Mouse (Mus musculus) MEL (cell line): ENCODE data around the gene Arhgef3. TPM values are rescaled to one million over a fixed set of nuclear protein-coding genes. Genes with fewer than 3 reads are reported as not detected.

Experiments used
- DNase-seq: peaks from one replicate; pipeline ENCODE4 v3.0.0; 2011; ENCODE audit warnings: low read depth, low spot score
- H3K27ac ChIP-seq: 2 replicates; pipeline ENCODE4 v1.5.1; 2012; ENCODE audit warnings: low read depth, mild to moderate bottlenecking, control low read depth, low read length, moderate library complexity; ENCODE audit not compliant: control insufficient read depth
- H3K27me3 ChIP-seq, 2 experiments: fragments of 150-350 bp in 1 of 2; sonication (generic) in 1 of 2; 2 replicates each; pipeline ENCODE4 v1.6.1; 2012; ENCODE audit warnings: low read length in 2 of 2, mild to moderate bottlenecking in 2 of 2, improper control_type of control experiment in 1 of 2, moderate library complexity in 1 of 2; ENCODE audit not compliant: insufficient read depth in 2 of 2, control insufficient read depth in 1 of 2
- H3K36me3 ChIP-seq, 2 experiments: 2 replicates each; pipeline ENCODE4 v1.6.1; 2012 to 2014; ENCODE audit warnings: low read length in 2 of 2, improper control_type of control experiment in 1 of 2, inconsistent platforms in 1 of 2, mild to moderate bottlenecking in 1 of 2; ENCODE audit not compliant: insufficient read depth in 2 of 2, control insufficient read depth in 1 of 2
- H3K4me1 ChIP-seq, 2 experiments: fragments of 150-350 bp in 1 of 2; sonication (generic) in 1 of 2; 2 replicates each; pipeline ENCODE4 v1.6.1; 2012; ENCODE audit warnings: low read length in 2 of 2, improper control_type of control experiment in 1 of 2, mild to moderate bottlenecking in 1 of 2; ENCODE audit not compliant: insufficient read depth in 2 of 2, control insufficient read depth in 1 of 2
- H3K4me3 ChIP-seq, 2 experiments: fragments of 150-350 bp in 1 of 2; sonication (generic) in 1 of 2; 2 replicates each; pipeline ENCODE4 v1.5.1; 2012; ENCODE audit warnings: low read depth in 2 of 2, low read length in 2 of 2, mild to moderate bottlenecking in 2 of 2, moderate library complexity in 2 of 2, control low read depth in 1 of 2, improper control_type of control experiment in 1 of 2; ENCODE audit not compliant: control insufficient read depth in 1 of 2, insufficient read depth in 1 of 2
- H3K79me2 ChIP-seq: 2 replicates; pipeline ENCODE4 v1.6.1; 2012; ENCODE audit warnings: mild to moderate bottlenecking, low read length, moderate library complexity; ENCODE audit not compliant: control insufficient read depth, poor library complexity, insufficient read depth
- H3K9ac ChIP-seq: 2 replicates; pipeline ENCODE4 v1.6.1; 2012; ENCODE audit warnings: low read depth, mild to moderate bottlenecking, control low read depth, low read length, moderate library complexity; ENCODE audit not compliant: control insufficient read depth, poor library complexity, severe bottlenecking
- H3K9me3 ChIP-seq: fragments of 150-350 bp; sonication (generic); replicated peaks from 2 replicates; pipeline ENCODE4 v1.6.1; 2012; ENCODE audit warnings: mild to moderate bottlenecking, low read length, improper control_type of control experiment, moderate library complexity; ENCODE audit not compliant: insufficient read depth
- CHD2 ChIP-seq: IDR thresholded peaks from 2 replicates; pipeline ENCODE4 v1.6.1; 2011; ENCODE audit warnings: low read length, improper control_type of control experiment
- CTCF ChIP-seq, 3 experiments: IDR thresholded peaks in 2 of 3; conservative IDR thresholded peaks in 1 of 3; 2 replicates each; pipeline ENCODE4 v1.5.1; 2011 to 2012; ENCODE audit warnings: low read length in 3 of 3, low read depth in 2 of 3, mild to moderate bottlenecking in 2 of 3, improper control_type of control experiment in 1 of 3, inconsistent platforms in 1 of 3, mixed read lengths in 1 of 3, moderate library complexity in 1 of 3; ENCODE audit not compliant: control insufficient read depth in 1 of 3, insufficient read depth in 1 of 3, poor library complexity in 1 of 3, severe bottlenecking in 1 of 3
- E2F4 ChIP-seq: IDR thresholded peaks from 2 replicates; pipeline ENCODE4 v1.6.1; 2011; ENCODE audit warnings: low read depth, low read length, improper control_type of control experiment, borderline replicate concordance
- ELF1 ChIP-seq: IDR thresholded peaks from 2 replicates; pipeline ENCODE4 v1.6.1; 2014; ENCODE audit warnings: low read depth, mild to moderate bottlenecking, inconsistent platforms, low read length, improper control_type of control experiment, moderate library complexity
- EP300 ChIP-seq, 2 experiments: IDR thresholded peaks; 2 replicates each; pipeline ENCODE4 v1.6.1; 2011; ENCODE audit warnings: improper control_type of control experiment in 2 of 2, low read length in 2 of 2, low read depth in 1 of 2, mild to moderate bottlenecking in 1 of 2
- GABPA ChIP-seq: IDR thresholded peaks from 2 replicates; pipeline ENCODE4 v1.6.1; 2012; ENCODE audit warnings: low read depth, mild to moderate bottlenecking, inconsistent platforms, low read length, improper control_type of control experiment, moderate library complexity
- GATA1 ChIP-seq: IDR thresholded peaks from 2 replicates; pipeline ENCODE4 v1.6.1; 2011; ENCODE audit warnings: low read depth, low read length, improper control_type of control experiment
- KAT2A ChIP-seq: conservative IDR thresholded peaks from 2 replicates; pipeline ENCODE4 v1.6.1; 2012; ENCODE audit warnings: low read depth, low read length, improper control_type of control experiment, inconsistent platforms
- MAFK ChIP-seq: IDR thresholded peaks from 2 replicates; pipeline ENCODE4 v1.6.1; 2011; ENCODE audit warnings: low read depth, mild to moderate bottlenecking, low read length, improper control_type of control experiment, borderline replicate concordance
- MAX ChIP-seq: IDR thresholded peaks from 2 replicates; pipeline ENCODE4 v1.6.1; 2011; ENCODE audit warnings: low read length, improper control_type of control experiment
- MAZ ChIP-seq: IDR thresholded peaks from 2 replicates; pipeline ENCODE4 v1.6.1; 2012; ENCODE audit warnings: low read depth, mild to moderate bottlenecking, inconsistent platforms, low read length, improper control_type of control experiment
- MYC ChIP-seq: IDR thresholded peaks from 2 replicates; pipeline ENCODE4 v1.6.1; 2011; ENCODE audit warnings: low read depth, mild to moderate bottlenecking, low read length, improper control_type of control experiment, moderate library complexity
- POLR2AphosphoS2 ChIP-seq: IDR thresholded peaks from 2 replicates; pipeline ENCODE4 v1.6.1; 2011; ENCODE audit warnings: low read length, improper control_type of control experiment
- POLR2AphosphoS5 ChIP-seq: IDR thresholded peaks from 2 replicates; pipeline ENCODE4 v1.6.1; 2012; ENCODE audit warnings: low read depth, borderline replicate concordance, mild to moderate bottlenecking, inconsistent platforms, low read length, moderate library complexity, mixed read lengths
- RCOR1 ChIP-seq: IDR thresholded peaks from 2 replicates; pipeline ENCODE4 v1.6.1; 2012; ENCODE audit warnings: low read depth, mild to moderate bottlenecking, inconsistent platforms, low read length, improper control_type of control experiment
- SIN3A ChIP-seq: IDR thresholded peaks from 2 replicates; pipeline ENCODE4 v1.6.1; 2012; ENCODE audit warnings: low read length, improper control_type of control experiment, inconsistent platforms
- SMC3 ChIP-seq: IDR thresholded peaks from 2 replicates; pipeline ENCODE4 v1.6.1; 2011; ENCODE audit warnings: low read depth, low read length, improper control_type of control experiment
- TAL1 ChIP-seq: IDR thresholded peaks from 2 replicates; pipeline ENCODE4 v1.6.1; 2012; ENCODE audit warnings: mild to moderate bottlenecking, inconsistent platforms, low read length, moderate library complexity, mixed read lengths
- TBP ChIP-seq: IDR thresholded peaks from 2 replicates; pipeline ENCODE4 v1.8.0; 2011; ENCODE audit warnings: low read depth, low read length, improper control_type of control experiment
- UBTF ChIP-seq: IDR thresholded peaks from 2 replicates; pipeline ENCODE4 v1.6.1; 2012; ENCODE audit warnings: low read depth, mild to moderate bottlenecking, inconsistent platforms, low read length, improper control_type of control experiment, moderate library complexity, borderline replicate concordance; ENCODE audit not compliant: insufficient read depth
- USF1 ChIP-seq: IDR thresholded peaks from 2 replicates; pipeline ENCODE4 v1.6.1; 2014; ENCODE audit warnings: low read depth, mild to moderate bottlenecking, inconsistent platforms, low read length, improper control_type of control experiment, moderate library complexity
- USF2 ChIP-seq, 2 experiments: IDR thresholded peaks; 2 replicates each; pipeline ENCODE4 v1.6.1; 2011 to 2012; ENCODE audit warnings: improper control_type of control experiment in 2 of 2, low read length in 2 of 2, borderline replicate concordance in 1 of 2, inconsistent platforms in 1 of 2, low read depth in 1 of 2, mild to moderate bottlenecking in 1 of 2; ENCODE audit not compliant: insufficient read depth in 1 of 2
- ZKSCAN1 ChIP-seq: IDR thresholded peaks from 2 replicates; pipeline ENCODE4 v1.6.1; 2012; ENCODE audit warnings: low read depth, mild to moderate bottlenecking, inconsistent platforms, low read length, improper control_type of control experiment, moderate library complexity
- ZNF384 ChIP-seq: IDR thresholded peaks from 2 replicates; pipeline ENCODE4 v1.6.1; 2012; ENCODE audit warnings: low read depth, mild to moderate bottlenecking, inconsistent platforms, low read length, improper control_type of control experiment
- polyA plus RNA-seq, 2 experiments: library from polyadenylated mRNA; stranded (reverse) in 1 of 2; unstranded in 1 of 2; fragments of >175 nt in 1 of 2; fragments of >200 nt in 1 of 2; gene quantifications; 2 replicates each; pipeline versions ENCODE4 v1.2.1 to v1.2.4; 2012; ENCODE audit warnings: low replicate concordance in 2 of 2, low read depth in 1 of 2; ENCODE audit not compliant: insufficient read length in 2 of 2, insufficient read depth in 1 of 2, missing spikeins in 1 of 2
- total RNA-seq: library from RNA; depleted of rRNA; stranded (reverse); fragments of 300-350 nt; gene quantifications from 2 replicates; pipeline ENCODE4 v1.2.3, GENCODE M21; 2012

Arhgef3 gene
- total and polyA plus RNA-seq, 3 experiments = 2.1 to 2.7 TPM; not detected in 1

- DNase-seq = no peak
- TF ChIP-seq GABPA (no peak), KAT2A (no peak), CHD2 (no peak), TBP (no peak), GATA1 (no peak), MAFK (no peak), POLR2AphosphoS5 (no peak), MYC (no peak), SMC3 (no peak), USF1 (no peak), POLR2AphosphoS2 (no peak), CTCF (IDR thresholded peaks at IDR 0.05 in 2 of 3, conservative IDR thresholded peaks at IDR 0.05 in 1 of 3; ENCODE audit: control insufficient read depth in 1 of 3, insufficient read depth in 1 of 3, low read depth in 2 of 3, low read length in 3 of 3, poor library complexity in 1 of 3, severe bottlenecking in 1 of 3) (no peak), TAL1 (no peak), EP300 (IDR thresholded peaks at IDR 0.05; ENCODE audit: low read depth in 1 of 2, low read length in 2 of 2) (no peak), MAX (no peak), USF2 (IDR thresholded peaks at IDR 0.05; ENCODE audit: borderline replicate concordance in 1 of 2, insufficient read depth in 1 of 2, low read depth in 1 of 2, low read length in 2 of 2) (no peak), MAZ (no peak)
- H3K4me1 ChIP-seq = no peaks in the 10 kb centered on the region
- H3K27ac ChIP-seq = no peak overlapping the region
- H3K9me3 ChIP-seq = no peaks in the 10 kb centered on the region
- H3K4me3 ChIP-seq = no peak overlapping the region
- H3K79me2 ChIP-seq = no peaks in the 10 kb centered on the region
- H3K9ac ChIP-seq = no peak overlapping the region
- no peaks in the 10 kb centered on the region for H3K36me3 ChIP-seq
- no peaks in the 10 kb centered on the region; a peak in 1 of 4 replicates for H3K27me3 ChIP-seq
Measured at GRCm38 (mm10) chr14:27164639-27165038, 49.9 kb downstream of the Arhgef3 start.

GRCm38 (mm10) chr14:27166751-27167150 lies 52.1 kb downstream of the Arhgef3 start:
- DNase-seq = no peak
- Histone ChIP-seq H3K79me2 (no peaks in the 10 kb centered on the region), H3K9me3 (no peaks in the 10 kb centered on the region), H3K36me3 (no peaks in the 10 kb centered on the region), H3K9ac (no peak overlapping the region), H3K4me3 (no peak overlapping the region), H3K4me1 (no peaks in the 10 kb centered on the region), H3K27ac (no peak overlapping the region), H3K27me3 (no peaks in the 10 kb centered on the region; a peak in 1 of 4 replicates)
- TF ChIP-seq UBTF (no peak), ZNF384 (no peak), MAX (no peak), KAT2A (no peak), E2F4 (no peak), USF1 (no peak), POLR2AphosphoS5 (no peak), RCOR1 (no peak), TBP (no peak), SIN3A (no peak), GABPA (no peak), ELF1 (no peak), ZKSCAN1 (no peak), CHD2 (no peak)
